Mouse (Mus musculus) G1E (cell line): ENCODE data around the gene Gpc6.

Experiments used
- CTCF ChIP-seq: IDR thresholded peaks from 2 replicates; pipeline ENCODE4 v1.5.1; 2012; ENCODE audit warnings: low read depth, low read length, inconsistent platforms, mixed read lengths
- GATA1 ChIP-seq: IDR thresholded peaks from 2 replicates; pipeline ENCODE4 v1.6.1; 2012; ENCODE audit warnings: borderline replicate concordance, low read length, inconsistent platforms, mixed read lengths
- GATA2 ChIP-seq: IDR thresholded peaks from 2 replicates; pipeline ENCODE4 v1.6.1; 2012; ENCODE audit warnings: low read depth, low read length, inconsistent platforms, borderline replicate concordance
- POLR2AphosphoS5 ChIP-seq: IDR thresholded peaks from 2 replicates; pipeline ENCODE4 v1.6.1; 2012; ENCODE audit warnings: low read depth, low read length, inconsistent platforms; ENCODE audit not compliant: insufficient replicate concordance
- TAL1 ChIP-seq: conservative IDR thresholded peaks from 2 replicates; pipeline ENCODE4 v1.6.1; 2012; ENCODE audit warnings: low read depth, low read length, inconsistent platforms, mixed read lengths

DNA sequence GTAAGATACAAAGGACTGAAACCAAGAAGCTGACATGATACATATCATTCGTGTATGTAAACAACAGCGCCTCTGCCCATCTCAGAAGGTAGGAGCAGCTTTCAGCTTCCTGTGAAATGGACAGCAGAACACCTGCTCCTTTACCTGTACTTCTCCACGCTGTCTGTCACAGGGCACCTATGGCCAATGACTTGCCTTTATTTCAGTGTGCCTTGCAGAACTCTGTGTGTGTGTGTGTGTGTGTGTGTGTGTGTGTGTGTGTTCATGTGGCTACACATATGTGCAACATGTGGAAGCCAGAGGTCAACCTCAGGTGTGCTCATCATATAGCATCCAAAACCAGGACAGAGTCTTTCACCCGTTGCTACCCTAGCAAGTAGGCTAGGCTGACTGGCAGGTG, 911.9 kb downstream of the Gpc6 start:
- TF ChIP-seq CTCF (no peak), TAL1 (no peak), GATA1 (no peak), POLR2AphosphoS5 (no peak), GATA2 (no peak)
